Mouse (Mus musculus): ENCODE results near the gene Enpp1. TPM values are rescaled to one million over a fixed set of nuclear protein-coding genes. Genes with fewer than 3 reads are reported as not detected.

The Enpp1 gene
- total RNA-seq, 2 experiments from 2014 or later, result 2.7 to 4.1 TPM

DNA sequence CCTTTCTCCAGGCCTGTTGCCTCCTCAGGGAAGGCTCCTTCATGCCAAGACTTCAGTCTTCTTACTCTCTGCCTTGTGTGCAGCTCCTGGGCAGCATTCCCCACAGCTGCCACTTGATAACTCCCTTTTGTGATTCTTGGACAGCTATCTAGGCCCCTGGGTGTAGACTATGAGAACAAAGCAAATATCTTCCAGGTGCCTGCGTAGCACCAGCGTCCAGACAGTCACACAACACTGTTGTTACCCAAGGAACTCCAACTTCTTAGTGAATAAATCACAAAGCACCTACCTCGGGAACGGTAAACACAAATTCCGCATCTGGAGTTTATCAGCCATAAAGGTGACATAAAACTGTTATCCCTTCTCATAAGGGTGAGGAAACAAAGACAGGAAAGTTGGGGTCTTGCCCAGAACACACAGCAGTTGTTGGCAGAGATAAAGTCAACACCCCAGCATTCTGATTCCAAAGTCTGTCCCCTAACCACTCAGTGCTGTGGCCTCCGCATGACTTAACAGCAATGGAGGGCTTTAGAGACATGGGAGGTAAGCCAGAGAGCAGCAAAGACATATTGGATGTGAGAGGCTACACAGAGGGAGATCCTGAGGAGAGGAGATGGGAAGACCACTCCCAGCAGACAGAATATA is 13.7 kb downstream of the Enpp1 start:
- no peak for DNase-seq (ENCODE audit: low spot score in 2 of 2)
- no peak for TF ChIP-seq CTCF (conservative IDR thresholded peaks at IDR 0.05)
- Histone ChIP-seq H3K27ac (no peak overlapping the region), H3K4me3 (no peak overlapping the region)

DNA sequence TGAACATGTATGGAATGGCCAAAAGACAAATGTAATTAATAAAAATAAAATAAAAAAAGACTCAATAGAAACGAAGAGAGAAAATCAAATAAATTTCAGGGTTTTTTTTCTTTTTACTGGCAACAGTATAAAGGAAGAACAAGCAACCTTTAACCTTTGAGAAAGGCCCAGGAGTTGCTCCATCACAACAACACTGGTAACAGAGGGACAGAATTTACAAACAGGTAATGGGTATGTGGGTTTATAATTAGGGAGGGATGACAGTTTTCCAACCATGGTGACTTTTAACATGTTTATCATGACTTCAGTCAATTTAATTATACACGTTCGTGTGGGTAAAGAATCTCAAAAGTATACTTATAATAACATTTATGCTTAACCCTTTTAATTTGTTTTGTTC is 15.2 kb downstream of the Enpp1 start:
- Histone ChIP-seq H3K27ac (no peak overlapping the region), H3K4me3 (no peak overlapping the region)
- DNase-seq (ENCODE audit: low spot score in 2 of 2), result no peak
- TF ChIP-seq CTCF (conservative IDR thresholded peaks at IDR 0.05), result no peak

DNA sequence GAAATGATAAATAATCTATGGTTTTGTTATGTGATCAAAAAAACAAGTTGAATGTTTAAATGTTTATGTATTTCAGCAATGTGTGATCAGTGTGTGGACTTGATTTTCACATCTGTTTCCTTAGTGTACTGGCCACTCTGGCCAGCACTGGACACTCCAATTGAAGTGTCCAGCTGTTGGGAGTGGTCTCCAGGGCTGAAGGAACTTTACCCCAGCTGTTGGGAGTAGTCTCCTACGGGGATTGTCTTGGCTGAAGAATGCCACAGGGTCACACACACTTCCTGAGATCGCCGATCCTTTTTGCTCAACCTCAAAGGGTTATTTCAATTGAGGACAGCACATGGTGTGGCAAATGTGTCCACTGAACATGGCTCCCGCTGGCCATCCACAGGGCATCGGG is 16.2 kb downstream of the Enpp1 start:
- no peak for DNase-seq (ENCODE audit: low spot score in 2 of 2)
- H3K4me3 ChIP-seq, result no peak overlapping the region
- no peak for TF ChIP-seq CTCF (conservative IDR thresholded peaks at IDR 0.05)
- H3K27ac ChIP-seq, result no peak overlapping the region

DNA sequence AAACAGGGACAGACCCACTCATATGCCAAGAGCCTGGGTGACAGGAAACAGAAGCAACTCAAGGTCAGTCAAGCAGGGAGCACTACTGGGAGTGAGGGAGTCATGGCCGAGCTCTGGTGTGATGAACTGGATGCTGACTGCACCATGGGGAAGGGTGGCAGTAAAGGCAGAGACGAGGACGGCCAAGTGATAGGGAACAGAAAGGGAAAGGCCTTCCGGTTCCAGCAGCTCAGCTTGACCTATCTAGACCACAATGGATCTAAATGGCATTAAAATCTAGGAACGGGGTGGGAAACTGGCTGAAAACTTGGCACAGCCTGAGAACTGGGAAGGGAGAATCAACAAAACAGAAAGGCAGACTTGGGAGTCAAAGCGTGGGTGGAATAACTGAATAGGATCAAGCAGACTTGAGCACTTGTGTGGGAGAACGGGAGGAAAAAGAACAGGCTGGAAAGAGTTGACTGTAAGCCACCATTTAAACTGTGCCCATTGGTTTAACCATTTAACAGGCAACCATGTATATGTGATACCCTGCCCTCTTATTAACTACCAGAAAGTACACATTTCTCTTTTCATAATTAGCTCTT is 29.3 kb downstream of the Enpp1 start:
- H3K4me3 ChIP-seq, result no peak overlapping the region
- no peak for DNase-seq (ENCODE audit: low spot score in 2 of 2)
- no peak for TF ChIP-seq CTCF (conservative IDR thresholded peaks at IDR 0.05)

DNA sequence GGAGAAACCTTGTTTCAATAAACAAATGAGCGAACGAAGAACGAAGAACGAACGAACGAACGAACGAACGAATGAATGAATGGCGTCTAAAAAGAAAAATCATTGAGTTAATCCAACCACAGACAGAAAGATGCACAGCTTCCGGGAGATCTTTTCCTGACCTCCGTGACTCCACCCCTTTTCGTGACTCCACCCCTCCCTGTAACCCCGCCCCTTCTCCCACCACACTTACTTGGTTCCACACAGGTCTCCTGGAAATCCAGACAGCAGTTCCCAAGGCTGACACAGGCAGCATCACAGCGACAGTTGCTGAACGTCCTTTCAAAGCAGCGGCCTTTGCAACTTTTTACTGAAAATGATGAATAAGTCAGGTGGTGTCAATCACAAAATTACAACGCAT is 34.3 kb downstream of the Enpp1 start:
- no peak for DNase-seq (ENCODE audit: low spot score in 2 of 2)
- no peak for TF ChIP-seq CTCF (conservative IDR thresholded peaks at IDR 0.05)
- H3K27ac ChIP-seq, result no peak overlapping the region
- H3K4me3 ChIP-seq, result no peak overlapping the region

More for the DNA sequence above, 29.3 kb downstream of the Enpp1 start:
- H3K27ac ChIP-seq, result no peak overlapping the region

DNA sequence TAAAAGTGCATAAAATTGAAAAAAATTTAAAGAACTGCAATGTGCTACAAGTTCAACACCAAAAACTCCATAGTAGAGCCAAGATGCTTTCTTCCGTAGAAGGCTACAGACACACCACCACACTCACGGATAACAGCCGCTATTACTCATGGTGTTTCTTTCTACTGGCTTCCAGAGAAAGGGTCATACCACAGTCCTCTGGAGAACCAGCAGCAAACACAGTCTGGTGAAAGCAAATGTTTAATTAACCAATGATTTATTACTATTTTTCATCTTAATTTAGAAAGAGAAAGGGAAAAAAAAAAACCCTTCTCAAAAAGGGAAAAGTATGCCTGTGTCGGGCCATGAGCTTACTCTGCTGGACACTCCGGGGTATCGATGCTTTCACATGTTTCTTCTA is 37.7 kb downstream of the Enpp1 start:
- Histone ChIP-seq H3K27ac (no peak overlapping the region), H3K4me3 (no peak overlapping the region)
- DNase-seq (ENCODE audit: low spot score in 2 of 2), result no peak
- TF ChIP-seq CTCF (conservative IDR thresholded peaks at IDR 0.05), result no peak

DNA sequence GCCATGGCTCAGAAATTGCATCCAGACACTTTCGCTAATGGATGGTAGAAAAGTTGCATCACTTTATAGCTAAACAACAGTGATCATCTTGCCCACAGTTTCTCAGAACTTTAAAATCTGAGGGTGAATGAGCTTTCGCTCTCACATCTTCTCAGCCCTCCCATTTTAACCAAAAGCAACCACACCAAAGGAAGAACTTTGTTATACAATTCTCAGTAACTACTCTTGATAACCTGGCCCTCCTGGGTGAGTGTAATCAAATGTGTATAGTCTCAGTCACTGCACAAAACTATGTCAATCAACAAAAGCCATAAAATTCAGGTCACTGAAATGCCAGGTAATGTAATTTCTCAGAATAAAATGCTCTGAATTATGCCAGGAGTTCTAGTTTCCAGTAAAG is 39.0 kb downstream of the Enpp1 start:
- Histone ChIP-seq H3K4me3 (no peak overlapping the region), H3K27ac (no peak overlapping the region)
- no peak for TF ChIP-seq CTCF (conservative IDR thresholded peaks at IDR 0.05)
- DNase-seq (ENCODE audit: low spot score in 2 of 2), result no peak

DNA sequence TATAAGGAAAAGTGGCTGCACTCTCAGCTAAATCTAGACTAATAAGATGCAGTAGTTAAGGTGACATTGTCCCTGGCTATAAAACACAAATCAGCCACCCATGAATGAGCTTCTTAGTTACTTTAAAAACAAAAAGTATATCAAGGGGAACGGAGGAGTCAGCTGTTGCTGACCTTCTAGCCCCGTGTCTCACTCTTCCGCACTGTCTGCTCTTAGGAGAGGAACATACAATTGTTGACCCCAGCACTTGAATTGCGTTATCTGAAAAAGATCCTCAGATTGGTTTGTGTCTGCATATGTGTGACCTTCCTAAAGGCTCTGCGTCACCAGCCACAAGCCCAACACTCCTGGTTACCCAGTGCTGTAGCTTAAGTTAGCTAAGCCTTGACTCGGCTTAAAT is 41.4 kb downstream of the Enpp1 start:
- no peak for TF ChIP-seq CTCF (conservative IDR thresholded peaks at IDR 0.05)

DNA sequence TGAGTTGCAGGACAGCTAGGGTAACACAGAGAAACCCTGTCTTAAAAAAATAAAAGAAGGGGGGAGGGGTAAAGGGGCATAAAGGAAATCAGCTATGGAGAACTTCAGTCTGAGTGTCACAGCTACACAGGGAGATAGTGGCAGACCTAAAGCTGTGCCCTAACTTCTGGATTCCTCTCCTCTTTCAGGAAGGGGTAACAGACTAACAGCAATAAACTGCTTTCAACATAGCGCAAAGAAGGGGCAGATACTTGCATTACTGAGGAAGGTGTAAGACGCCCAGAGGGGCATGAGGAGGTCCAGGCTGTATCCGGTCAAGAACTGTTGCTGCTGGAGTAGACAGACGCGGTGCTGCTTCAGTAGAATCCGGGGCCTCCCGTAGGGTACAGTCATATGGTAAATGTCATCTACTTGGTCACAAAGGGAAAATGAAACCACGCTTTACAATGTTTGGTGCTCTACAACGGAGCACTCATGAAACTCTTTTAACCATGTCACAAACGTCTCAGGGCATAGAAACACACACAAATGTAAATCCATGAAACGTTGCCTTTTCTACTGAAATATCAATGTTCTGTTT is 60.9 kb downstream of the Enpp1 start:
- DNase-seq (ENCODE audit: low spot score in 2 of 2), result no peak
- H3K27ac ChIP-seq, result no peak overlapping the region
- TF ChIP-seq CTCF (conservative IDR thresholded peaks at IDR 0.05), result no peak
- H3K4me3 ChIP-seq, result no peak overlapping the region

More for the DNA sequence above, 41.4 kb downstream of the Enpp1 start:
- Histone ChIP-seq H3K4me3 (no peak overlapping the region), H3K27ac (no peak overlapping the region)
- DNase-seq (ENCODE audit: low spot score in 2 of 2), result no peak

DNA sequence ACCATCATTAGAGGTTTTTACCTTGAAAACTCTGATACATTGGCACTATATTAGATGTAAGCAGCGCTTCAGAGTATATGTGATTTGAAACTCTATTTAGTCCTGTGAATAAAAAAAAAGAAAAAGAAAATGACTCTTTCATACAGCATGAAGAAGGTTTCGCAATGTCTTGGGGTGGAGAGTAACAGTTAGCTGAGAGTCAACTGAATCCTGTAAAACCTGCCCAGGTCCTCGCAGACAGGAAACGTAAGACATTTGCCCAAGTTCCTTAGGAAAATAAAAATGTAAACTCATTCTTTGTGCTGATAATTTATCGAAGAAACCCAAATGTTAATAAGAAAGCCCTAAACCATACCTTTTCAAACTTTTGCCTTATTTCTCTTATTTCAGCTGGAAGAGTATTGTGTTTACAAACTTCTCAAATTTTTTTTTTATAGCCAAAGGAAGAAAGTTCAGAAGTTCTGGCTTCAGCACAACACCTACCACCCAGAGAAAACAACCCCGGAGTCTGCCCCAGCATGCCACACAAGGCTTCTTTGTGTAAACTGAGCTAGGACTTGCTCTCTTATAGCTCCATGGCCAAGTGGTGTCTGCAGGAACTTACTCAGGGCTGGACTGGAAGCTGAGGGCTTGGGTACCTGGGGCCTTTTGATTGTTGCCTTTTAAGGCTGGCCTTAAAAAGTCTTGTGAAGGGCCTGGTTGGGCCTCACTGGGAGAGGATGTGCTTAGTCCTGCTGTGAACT is 63.8 kb downstream of the Enpp1 start:
- TF ChIP-seq CTCF (conservative IDR thresholded peaks at IDR 0.05), result no peak
- Histone ChIP-seq H3K27ac (no peak overlapping the region), H3K4me3 (no peak overlapping the region)
- no peak for DNase-seq (ENCODE audit: low spot score in 2 of 2)

DNA sequence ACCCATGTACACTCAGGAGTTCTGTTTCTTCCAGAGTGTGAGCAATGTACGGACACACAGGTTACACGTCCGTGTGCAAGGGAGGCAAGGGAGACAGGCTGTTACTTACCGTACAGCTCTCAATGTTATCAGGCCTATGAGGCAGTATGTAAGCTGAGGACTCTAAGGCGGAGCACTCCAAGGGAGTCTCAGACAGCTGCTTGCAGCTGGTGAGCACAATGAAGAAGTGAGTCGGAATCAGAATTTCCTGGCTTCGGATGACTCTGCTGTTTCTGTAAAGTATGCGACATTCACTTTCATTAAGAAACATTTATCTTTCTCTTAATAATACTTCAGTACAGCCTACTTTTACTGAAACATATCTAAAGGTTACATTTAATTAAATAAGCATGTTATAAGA is 66.8 kb downstream of the Enpp1 start:
- no peak for DNase-seq (ENCODE audit: low spot score in 2 of 2)
- no peak for TF ChIP-seq CTCF (conservative IDR thresholded peaks at IDR 0.05)
- Histone ChIP-seq H3K27ac (no peak overlapping the region), H3K4me3 (no peak overlapping the region)

DNA sequence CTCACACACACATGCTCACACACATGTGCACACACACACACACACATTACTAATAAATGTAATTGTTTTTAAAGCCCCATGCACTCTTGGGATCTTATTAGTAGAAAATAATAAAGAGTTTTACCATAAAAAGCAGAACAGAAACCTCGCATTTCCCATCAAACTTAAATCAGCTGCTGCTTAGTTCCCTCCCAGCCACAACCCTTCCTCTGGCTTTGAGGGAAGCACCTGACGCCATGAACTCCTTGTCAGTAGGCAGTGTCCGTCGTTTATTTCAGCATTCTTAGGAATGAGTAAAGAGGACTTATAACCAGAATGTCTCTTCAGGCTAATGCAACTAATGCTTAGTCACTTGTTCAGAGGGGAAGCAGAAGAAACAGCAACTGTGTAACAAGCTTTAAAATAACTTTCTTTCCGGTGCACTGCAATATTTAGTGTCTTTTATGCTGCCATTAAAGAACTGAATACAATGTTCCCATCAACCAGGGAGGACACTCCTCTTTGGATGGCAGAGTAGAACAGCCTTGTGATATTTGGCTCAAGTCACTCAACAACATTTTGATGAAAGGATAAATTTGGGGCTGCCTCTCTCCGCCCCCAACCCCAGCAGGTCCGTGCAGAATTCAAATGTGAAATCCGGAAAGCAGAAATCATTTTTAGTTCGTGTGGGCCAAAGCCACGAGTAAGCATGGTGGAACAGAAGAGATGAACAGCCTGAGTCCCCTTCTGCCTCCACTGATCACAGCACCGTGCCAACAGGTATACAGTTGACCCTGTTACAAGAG is 69.0 kb downstream of the Enpp1 start:
- peak; percentile 38 to 51 for DNase-seq (ENCODE audit: low spot score in 2 of 2)
- no peak for TF ChIP-seq CTCF (conservative IDR thresholded peaks at IDR 0.05)

More for the DNA sequence above, 69.0 kb downstream of the Enpp1 start:
- peak overlapping the region; percentile 34; the same call in 1 of the 2 replicates for H3K27ac ChIP-seq
- H3K4me3 ChIP-seq, result no peak overlapping the region

Data from layer of hippocampus, adult 2 months (tissue).